Mouse (Mus musculus): ENCODE results near the gene Ralgps2. TPM values are rescaled to one million over a fixed set of nuclear protein-coding genes. Genes with fewer than 3 reads are reported as not detected.

Gene Ralgps2
- total RNA-seq (2021) = 28.6 and 30.3 TPM in 2 replicates
- long read RNA-seq, experiment 1, full-length matches to known transcripts = 10 of 15 reads
- long read RNA-seq, experiment 1, partial matches to known transcripts = 1 of 15 reads
- long read RNA-seq, experiment 1, other reads (novel, unspliced or antisense) = 4 of 15 reads
- long read RNA-seq, experiment 2, full-length matches to known transcripts = 9 of 14 reads
- long read RNA-seq, experiment 2, partial matches to known transcripts = 2 of 14 reads
- long read RNA-seq, experiment 2, other reads (novel, unspliced or antisense) = 3 of 14 reads

GRCm38 (mm10) chr1:156939251-156940141 lies at the start of gene Ralgps2:
TSS of gene Ralgps2 (minus strand) at chr1:156939626.
- peak; percentile 83 for DNase-seq

GRCm38 (mm10) chr1:156987576-156987975 lies 48.1 kb upstream of the Ralgps2 start:
- DNase-seq = no peak

- no peak for DNase-seq
These were observed 47.4 kb upstream of the Ralgps2 start for GRCm38 (mm10) chr1:156986641-156987345.

GRCm38 (mm10) chr1:156985657-156986640 lies 46.5 kb upstream of the Ralgps2 start:
- peak; percentile 29 for DNase-seq

- no peak for DNase-seq
These were observed 43.8 kb upstream of the Ralgps2 start for GRCm38 (mm10) chr1:156983009-156983870.

- no peak for DNase-seq
These were observed 42.5 kb upstream of the Ralgps2 start for GRCm38 (mm10) chr1:156981975-156982374.

- no peak for DNase-seq
These were observed 40.3 kb upstream of the Ralgps2 start for GRCm38 (mm10) chr1:156979722-156980121.

GRCm38 (mm10) chr1:156978656-156979055 lies 39.2 kb upstream of the Ralgps2 start:
- no peak for DNase-seq

- DNase-seq = no peak
These were observed 34.4 kb upstream of the Ralgps2 start for GRCm38 (mm10) chr1:156973857-156974256.

- no peak for DNase-seq
These were observed 33.0 kb upstream of the Ralgps2 start for GRCm38 (mm10) chr1:156972391-156972790.

- DNase-seq = peak; percentile 26
These were observed 31.9 kb upstream of the Ralgps2 start for GRCm38 (mm10) chr1:156971206-156971811.

GRCm38 (mm10) chr1:156970641-156971040 lies 31.2 kb upstream of the Ralgps2 start:
- no peak for DNase-seq

GRCm38 (mm10) chr1:156968107-156968506 lies 28.7 kb upstream of the Ralgps2 start:
- no peak for DNase-seq

- no peak for DNase-seq
These were observed 25.1 kb upstream of the Ralgps2 start for GRCm38 (mm10) chr1:156964586-156964932.

GRCm38 (mm10) chr1:156963871-156964585 lies 24.6 kb upstream of the Ralgps2 start:
- no peak for DNase-seq

- no peak for DNase-seq
These were observed 22.2 kb upstream of the Ralgps2 start for GRCm38 (mm10) chr1:156961481-156962265.

GRCm38 (mm10) chr1:156959004-156959403 lies 19.6 kb upstream of the Ralgps2 start:
- DNase-seq = no peak

- DNase-seq = no peak
These were observed 17.9 kb upstream of the Ralgps2 start for GRCm38 (mm10) chr1:156957360-156957759.

Data from adrenal gland, postnatal 14 days (tissue).